Mouse (Mus musculus) kidney, embryonic 16.5 days (tissue): ENCODE measurements around the gene Eef1akmt3. TPM values are rescaled to one million over a fixed set of nuclear protein-coding genes. Genes with fewer than 3 reads are reported as not detected.
A peak's percentile ranks its signal among the peaks of the same experiment; 100 is the strongest.

Experiments
- ATAC-seq: fragments of 200-750 bp; cut with Nextera tagmentation; 2 replicates; pipeline ENCODE4 v1.8.0; 2017; ENCODE audit warnings: moderate TSS enrichment; ENCODE audit not compliant: low FRiP score, low TSS enrichment
- H3K27ac ChIP-seq: fragments of 300-500 bp; sonication (generic); 2 replicates; pipeline ENCODE4 v1.5.1; 2014; ENCODE audit warnings: low read length
- H3K27me3 ChIP-seq: fragments of 300-500 bp; sonication (generic); 2 replicates; pipeline ENCODE4 v1.6.1; 2014; ENCODE audit warnings: low read length, control low read depth, mixed read lengths; ENCODE audit not compliant: insufficient read depth
- H3K36me3 ChIP-seq: fragments of 300-500 bp; sonication (generic); 2 replicates; pipeline ENCODE4 v1.6.1; 2014; ENCODE audit warnings: low read length, control low read depth, mixed read lengths; ENCODE audit not compliant: insufficient read depth
- H3K4me1 ChIP-seq: fragments of 300-500 bp; sonication (generic); 2 replicates; pipeline ENCODE4 v1.6.1; 2014; ENCODE audit warnings: low read length, control low read depth, mixed read lengths; ENCODE audit not compliant: insufficient read depth
- H3K4me2 ChIP-seq: fragments of 300-500 bp; sonication (generic); replicated peaks from 2 replicates; pipeline ENCODE4 v1.6.1; 2014; ENCODE audit warnings: low read depth, low read length
- H3K4me3 ChIP-seq: fragments of 300-500 bp; sonication (generic); 2 replicates; pipeline ENCODE4 v1.5.1; 2014; ENCODE audit warnings: mild to moderate bottlenecking, low read length
- H3K9ac ChIP-seq: fragments of 300-500 bp; sonication (generic); replicated peaks from 2 replicates; pipeline ENCODE4 v1.6.1; 2014; ENCODE audit warnings: low read length
- H3K9me3 ChIP-seq: fragments of 300-500 bp; sonication (generic); 2 replicates; pipeline ENCODE4 v1.6.1; 2016; ENCODE audit warnings: low read length, control low read depth
- WGBS: fragments of 180-500 bp; shearing (Covaris S2); extraction: QIAGEN DNeasy Blood & Tissue Kit; methylation state at CpG from one replicate; pipeline ENCODE4 v1.1.7; 2014; 5-methylcytosine and 5-hydroxymethylcytosine counted together
- polyA plus RNA-seq: library from polyadenylated mRNA; unstranded; fragments of >200 nt; fragmentation: Nextera tagmentation; extraction: Ambion mirVana; gene quantifications from 2 replicates; pipeline ENCODE4 v1.2.1, GENCODE M21; 2015

Eef1akmt3 gene
- polyA plus RNA-seq, 1 experiment from 2014 or later, result 0.76 TPM

GRCm38 (mm10) chr10:127056490-127056889 is 15.2 kb upstream of the Eef1akmt3 start:
- Histone ChIP-seq H3K4me2 (no peak overlapping the region), H3K9me3 (no peaks in the 10 kb centered on the region), H3K4me1 (peaks cover 15% of the 10 kb centered on the region), H3K36me3 (peaks cover 21% of the 10 kb centered on the region), H3K27ac (no peak overlapping the region), H3K4me3 (no peak overlapping the region), H3K27me3 (peaks cover 13% of the 10 kb centered on the region), H3K9ac (no peak overlapping the region)
- no peak for ATAC-seq
- 79% methylated on average over 20 of the region's 20 CpGs for WGBS

- Histone ChIP-seq H3K4me3 (no peak overlapping the region), H3K27ac (no peak overlapping the region), H3K27me3 (peaks cover 19% of the 10 kb centered on the region), H3K4me2 (no peak overlapping the region), H3K9ac (no peak overlapping the region), H3K4me1 (peaks cover 12% of the 10 kb centered on the region), H3K9me3 (no peaks in the 10 kb centered on the region), H3K36me3 (peaks cover 21% of the 10 kb centered on the region)
- no peak for ATAC-seq
- 86% methylated on average over 8 of the region's 8 CpGs for WGBS
These were observed 14.1 kb upstream of the Eef1akmt3 start for GRCm38 (mm10) chr10:127055406-127055805.

GRCm38 (mm10) chr10:127054646-127055045 is 13.3 kb upstream of the Eef1akmt3 start:
- H3K36me3 ChIP-seq, result peaks cover 21% of the 10 kb centered on the region
- no peaks in the 10 kb centered on the region for H3K9me3 ChIP-seq
- peaks cover 25% of the 10 kb centered on the region for H3K27me3 ChIP-seq
- WGBS, result 66% methylated on average over 4 of the region's 4 CpGs
- no peak overlapping the region for H3K27ac ChIP-seq
- no peak overlapping the region for H3K4me2 ChIP-seq
- H3K4me3 ChIP-seq, result no peak overlapping the region
- H3K4me1 ChIP-seq, result peaks cover 11% of the 10 kb centered on the region
- H3K9ac ChIP-seq, result no peak overlapping the region
- ATAC-seq, result no peak

GRCm38 (mm10) chr10:127050119-127050474 is 8.8 kb upstream of the Eef1akmt3 start:
- no peak; the same call in 1 of the 2 replicates for ATAC-seq
- Histone ChIP-seq H3K4me3 (no peak overlapping the region), H3K36me3 (peaks cover 6% of the 10 kb centered on the region; the same call in 1 of the 2 replicates), H3K27ac (no peak overlapping the region), H3K27me3 (peaks cover 47% of the 10 kb centered on the region), H3K9ac (no peak overlapping the region), H3K4me1 (peaks cover 14% of the 10 kb centered on the region), H3K9me3 (no peaks in the 10 kb centered on the region), H3K4me2 (no peak overlapping the region)
- 20% methylated on average over 10 of the region's 10 CpGs for WGBS

GRCm38 (mm10) chr10:127049395-127050118 is 8.2 kb upstream of the Eef1akmt3 start:
- H3K4me2 ChIP-seq, result peak overlapping the region; percentile 41
- 2% methylated on average over 29 of the region's 29 CpGs for WGBS
- H3K27me3 ChIP-seq, result peaks cover 47% of the 10 kb centered on the region
- ATAC-seq, result peak; percentile 21; the same call in 1 of the 2 replicates
- H3K27ac ChIP-seq, result no peak overlapping the region
- peaks cover 12% of the 10 kb centered on the region for H3K36me3 ChIP-seq
- H3K9me3 ChIP-seq, result no peaks in the 10 kb centered on the region
- H3K9ac ChIP-seq, result no peak overlapping the region
- H3K4me1 ChIP-seq, result peaks cover 14% of the 10 kb centered on the region
- H3K4me3 ChIP-seq, result peak overlapping the region; percentile 24

- peak overlapping the region; percentile 24 for H3K4me3 ChIP-seq
- H3K36me3 ChIP-seq, result peaks cover 12% of the 10 kb centered on the region
- WGBS, result 3% methylated on average over 35 of the region's 35 CpGs
- peaks cover 14% of the 10 kb centered on the region for H3K4me1 ChIP-seq
- no peak overlapping the region for H3K27ac ChIP-seq
- ATAC-seq, result no peak
- H3K4me2 ChIP-seq, result peak overlapping the region; percentile 41
- peak overlapping the region; percentile 43 for H3K9ac ChIP-seq
- H3K9me3 ChIP-seq, result no peaks in the 10 kb centered on the region
- peaks cover 47% of the 10 kb centered on the region for H3K27me3 ChIP-seq
These were observed 7.5 kb upstream of the Eef1akmt3 start for GRCm38 (mm10) chr10:127048608-127049394.

GRCm38 (mm10) chr10:127047954-127048353 is 6.6 kb upstream of the Eef1akmt3 start, which contains the start of gene Cyp27b1:
Gene Cyp27b1 (plus strand): TSS chr10:127048250.
- Histone ChIP-seq H3K36me3 (peaks cover 12% of the 10 kb centered on the region), H3K4me1 (peaks cover 16% of the 10 kb centered on the region), H3K4me3 (peak within 1 kb of the TSS; percentile 24), H3K9me3 (no peaks in the 10 kb centered on the region), H3K9ac (peak within 1 kb of the TSS; percentile 43), H3K27ac (no peak within 1 kb of the TSS), H3K27me3 (peaks cover 47% of the 10 kb centered on the region), H3K4me2 (peak within 1 kb of the TSS; percentile 41)
- whole genome bisulfite sequencing, result 32% methylated on average over 5 of the region's 5 CpGs
- no peak for ATAC-seq

- Histone ChIP-seq H3K9me3 (no peaks in the 10 kb centered on the region), H3K9ac (no peak overlapping the region), H3K27ac (peak overlapping the region; percentile 56), H3K4me3 (no peak overlapping the region), H3K4me1 (peaks cover 11% of the 10 kb centered on the region), H3K27me3 (peaks cover 11% of the 10 kb centered on the region), H3K36me3 (peaks cover 12% of the 10 kb centered on the region), H3K4me2 (no peak overlapping the region)
- WGBS, result 52% methylated on average over 6 of the region's 6 CpGs
- ATAC-seq, result peak; percentile 66
These were observed 1.9 kb upstream of the Eef1akmt3 start for GRCm38 (mm10) chr10:127043187-127043586.

- H3K9ac ChIP-seq, result peak overlapping the region; percentile 73
- H3K9me3 ChIP-seq, result no peaks in the 10 kb centered on the region
- H3K4me1 ChIP-seq, result peaks cover 11% of the 10 kb centered on the region
- H3K4me2 ChIP-seq, result peak overlapping the region; percentile 99
- WGBS, result 18% methylated on average over 5 of the region's 5 CpGs
- peaks cover 12% of the 10 kb centered on the region for H3K36me3 ChIP-seq
- ATAC-seq, result no peak
- peaks cover 5% of the 10 kb centered on the region for H3K27me3 ChIP-seq
- peak overlapping the region; percentile 56 for H3K27ac ChIP-seq
- peak overlapping the region; percentile 79 for H3K4me3 ChIP-seq
These were observed 1.3 kb upstream of the Eef1akmt3 start for GRCm38 (mm10) chr10:127042468-127043115.
